Mouse (Mus musculus) brown adipose tissue, adult 24 weeks (tissue): ENCODE results near the gene Polk. TPM values are rescaled to one million over a fixed set of nuclear protein-coding genes. Genes with fewer than 3 reads are reported as not detected.

Source experiments
- H3K27ac ChIP-seq: fragments of 200-500 bp; replicated peaks from 2 replicates; pipeline ENCODE4 v1.5.1; 2012; ENCODE audit warnings: low read depth, mild to moderate bottlenecking, low read length
- H3K4me1 ChIP-seq: fragments of 200-500 bp; 2 replicates; pipeline ENCODE4 v1.6.1; 2012; ENCODE audit warnings: low read length, mixed read lengths; ENCODE audit not compliant: control insufficient read depth, insufficient read depth, insufficient read length
- H3K4me3 ChIP-seq: fragments of 200-500 bp; 2 replicates; pipeline ENCODE4 v1.5.1; 2012; ENCODE audit warnings: low read depth, mild to moderate bottlenecking, low read length, moderate library complexity; ENCODE audit not compliant: insufficient read depth
- polyA plus RNA-seq: library from polyadenylated mRNA; stranded (reverse); fragments of >200 nt; gene quantifications from 2 replicates; pipeline ENCODE4 v1.2.4, GENCODE M21; 2012; ENCODE audit not compliant: missing spikeins, insufficient read depth, insufficient read length

Polk gene
- 2.7 and 3.7 TPM in 2 replicates for polyA plus RNA-seq

- Histone ChIP-seq H3K27ac (peak within 1 kb of the TSS; percentile 93), H3K4me3 (peak within 1 kb of the TSS; percentile 94), H3K4me1 (no peaks in the 10 kb centered on the region)
Observed at GRCm38 (mm10) chr13:96542081-96542889, at the start of gene Polk, which contains the start of gene Col4a3bp. Gene Polk (minus strand): TSS chr13:96542579. Gene Col4a3bp (plus strand): TSS chr13:96542618.

GRCm38 (mm10) chr13:96588642-96589041 lies 46.3 kb upstream of the Polk start:
- H3K4me3 ChIP-seq: no peak overlapping the region
- no peak overlapping the region for H3K27ac ChIP-seq
- no peaks in the 10 kb centered on the region; the same call in 1 of the 2 replicates for H3K4me1 ChIP-seq

GRCm38 (mm10) chr13:96586540-96586939 lies 44.2 kb upstream of the Polk start:
- Histone ChIP-seq H3K4me1 (peaks cover 2% of the 10 kb centered on the region; the same call in 1 of the 2 replicates), H3K27ac (no peak overlapping the region), H3K4me3 (no peak overlapping the region)

GRCm38 (mm10) chr13:96584201-96584600 lies 41.8 kb upstream of the Polk start:
- no peak overlapping the region for H3K4me3 ChIP-seq
- peaks cover 6% of the 10 kb centered on the region; the same call in 1 of the 2 replicates for H3K4me1 ChIP-seq
- H3K27ac ChIP-seq: no peak overlapping the region

GRCm38 (mm10) chr13:96579979-96580378 lies 37.6 kb upstream of the Polk start:
- H3K4me3 ChIP-seq: no peak overlapping the region
- H3K27ac ChIP-seq: no peak overlapping the region
- peaks cover 9% of the 10 kb centered on the region for H3K4me1 ChIP-seq

GRCm38 (mm10) chr13:96579104-96579503 lies 36.7 kb upstream of the Polk start:
- Histone ChIP-seq H3K4me3 (no peak overlapping the region), H3K4me1 (peaks cover 9% of the 10 kb centered on the region)

GRCm38 (mm10) chr13:96574170-96574569 lies 31.8 kb upstream of the Polk start:
- Histone ChIP-seq H3K27ac (no peak overlapping the region), H3K4me1 (peaks cover 3% of the 10 kb centered on the region), H3K4me3 (no peak overlapping the region)

More at GRCm38 (mm10) chr13:96579104-96579503, 36.7 kb upstream of the Polk start:
- no peak overlapping the region for H3K27ac ChIP-seq

GRCm38 (mm10) chr13:96571016-96571361 lies 28.6 kb upstream of the Polk start:
- no peak overlapping the region for H3K27ac ChIP-seq
- no peak overlapping the region for H3K4me3 ChIP-seq
- no peaks in the 10 kb centered on the region; the same call in 1 of the 2 replicates for H3K4me1 ChIP-seq

- Histone ChIP-seq H3K4me3 (no peak overlapping the region), H3K27ac (no peak overlapping the region), H3K4me1 (no peaks in the 10 kb centered on the region; the same call in 1 of the 2 replicates)
Observed at GRCm38 (mm10) chr13:96570313-96571015, 28.1 kb upstream of the Polk start.

GRCm38 (mm10) chr13:96567977-96568376 lies 25.6 kb upstream of the Polk start:
- Histone ChIP-seq H3K4me1 (no peaks in the 10 kb centered on the region; the same call in 1 of the 2 replicates), H3K27ac (no peak overlapping the region), H3K4me3 (no peak overlapping the region)

- no peak overlapping the region for H3K4me3 ChIP-seq
- peaks cover 8% of the 10 kb centered on the region for H3K4me1 ChIP-seq
- no peak overlapping the region for H3K27ac ChIP-seq
Observed at GRCm38 (mm10) chr13:96555099-96555498, 12.7 kb upstream of the Polk start.

- H3K4me3 ChIP-seq: no peak overlapping the region
- no peak overlapping the region for H3K27ac ChIP-seq
- H3K4me1 ChIP-seq: no peaks in the 10 kb centered on the region
Observed at GRCm38 (mm10) chr13:96547941-96548340, 5.6 kb upstream of the Polk start.

GRCm38 (mm10) chr13:96547250-96547649 lies 4.9 kb upstream of the Polk start:
- H3K27ac ChIP-seq: no peak overlapping the region
- no peaks in the 10 kb centered on the region for H3K4me1 ChIP-seq
- H3K4me3 ChIP-seq: no peak overlapping the region

- H3K4me1 ChIP-seq: no peaks in the 10 kb centered on the region
- no peak overlapping the region for H3K4me3 ChIP-seq
- no peak overlapping the region for H3K27ac ChIP-seq
Observed at GRCm38 (mm10) chr13:96544506-96544905, 2.1 kb upstream of the Polk start.
